Mouse (Mus musculus): Measurements from ENCODE around the gene Cryba2.

DNA sequence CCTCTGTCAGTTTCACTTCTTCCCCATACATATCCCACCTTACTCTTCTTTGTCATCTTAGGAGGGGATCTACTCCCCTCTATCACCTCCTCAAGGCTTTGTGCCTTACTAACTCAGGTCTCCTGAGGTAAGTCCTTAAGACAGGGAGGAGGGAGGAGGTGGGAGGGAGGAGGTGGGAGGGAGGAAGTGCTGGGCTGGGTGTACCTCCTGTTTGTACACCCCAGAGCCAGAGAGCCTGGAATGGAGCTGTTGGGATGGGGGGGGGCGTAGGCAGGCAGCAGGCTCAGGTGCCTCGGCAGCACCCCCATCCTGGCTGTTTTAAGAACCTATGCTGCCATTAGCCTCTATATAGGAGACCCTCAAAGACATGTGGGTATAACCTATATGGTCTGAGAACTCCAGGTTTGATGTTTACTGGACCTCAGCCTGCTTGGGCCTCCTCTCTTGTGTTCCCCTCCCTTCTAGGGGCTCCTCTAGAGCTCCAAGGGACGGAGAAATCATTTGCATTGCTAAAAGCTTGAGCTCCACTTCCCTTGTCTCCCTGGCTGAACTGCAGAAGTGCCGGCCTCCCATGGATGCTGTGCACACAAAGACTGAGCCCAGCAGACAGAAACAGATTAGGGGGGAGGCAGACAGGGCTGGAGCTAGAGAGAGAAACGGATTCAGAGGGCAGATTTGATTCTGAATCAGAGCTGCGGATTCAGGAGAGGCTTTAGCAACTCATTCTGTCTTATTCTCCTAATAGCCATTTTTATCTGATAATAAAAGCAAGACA lies 41.8 kb downstream of the Cryba2 start:
- no peak for TF ChIP-seq POLR2A (IDR thresholded peaks at IDR 0.05; ENCODE audit: insufficient read depth, low read depth, low read length)
- TF ChIP-seq CTCF (IDR thresholded peaks at IDR 0.05; ENCODE audit: insufficient read depth, low read depth, low read length): no peak

Measured in olfactory bulb, adult 2 months (tissue).